Mouse (Mus musculus): ENCODE data around the gene Pi4kb.
"Not testable (repeated sequence)": the region's sequence is repeated elsewhere in the genome, so short reads cannot be mapped to it uniquely, and the experiment has no call there.

Pi4kb gene

GRCm38 (mm10) chr3:94974528-94975422 is at the start of gene Pi4kb:
Pi4kb (plus strand) TSS chr3:94974731.
- DNase-seq (ENCODE audit: low read depth, low spot score): peak; percentile 94

- not testable (repeated sequence) for DNase-seq (ENCODE audit: low read depth, low spot score)
Measured at GRCm38 (mm10) chr3:94926301-94926736, 48.2 kb upstream of the Pi4kb start.

- DNase-seq (ENCODE audit: low read depth, low spot score): not testable (repeated sequence)
Measured at GRCm38 (mm10) chr3:94928979-94929378, 45.6 kb upstream of the Pi4kb start.

GRCm38 (mm10) chr3:94930386-94931266 is 43.9 kb upstream of the Pi4kb start:
- DNase-seq (ENCODE audit: low read depth, low spot score): not testable (repeated sequence)

- DNase-seq (ENCODE audit: low read depth, low spot score): not testable (repeated sequence)
Measured at GRCm38 (mm10) chr3:94931427-94932082, 43.0 kb upstream of the Pi4kb start.

GRCm38 (mm10) chr3:94932279-94932678 is 42.3 kb upstream of the Pi4kb start:
- DNase-seq (ENCODE audit: low read depth, low spot score): not testable (repeated sequence)

GRCm38 (mm10) chr3:94932809-94933564 is 41.5 kb upstream of the Pi4kb start, which contains the start of gene Selenbp1:
Selenbp1 (plus strand) TSS chr3:94933056.
- no peak for DNase-seq (ENCODE audit: low read depth, low spot score)

- DNase-seq (ENCODE audit: low read depth, low spot score): not testable (repeated sequence)
Measured at GRCm38 (mm10) chr3:94933604-94934003, 40.9 kb upstream of the Pi4kb start.

GRCm38 (mm10) chr3:94934564-94934963 is 40.0 kb upstream of the Pi4kb start:
- DNase-seq (ENCODE audit: low read depth, low spot score): not testable (repeated sequence)

GRCm38 (mm10) chr3:94935332-94935731 is 39.2 kb upstream of the Pi4kb start:
- not testable (repeated sequence) for DNase-seq (ENCODE audit: low read depth, low spot score)

- not testable (repeated sequence) for DNase-seq (ENCODE audit: low read depth, low spot score)
Measured at GRCm38 (mm10) chr3:94936147-94936546, 38.4 kb upstream of the Pi4kb start.

GRCm38 (mm10) chr3:94937194-94937593 is 37.3 kb upstream of the Pi4kb start:
- DNase-seq (ENCODE audit: low read depth, low spot score): not testable (repeated sequence)

GRCm38 (mm10) chr3:94940033-94940432 is 34.5 kb upstream of the Pi4kb start:
- DNase-seq (ENCODE audit: low read depth, low spot score): not testable (repeated sequence)

- not testable (repeated sequence) for DNase-seq (ENCODE audit: low read depth, low spot score)
Measured at GRCm38 (mm10) chr3:94942211-94942967, 32.1 kb upstream of the Pi4kb start.

- DNase-seq (ENCODE audit: low read depth, low spot score): peak; percentile 27
Measured at GRCm38 (mm10) chr3:94943706-94944105, 30.8 kb upstream of the Pi4kb start.

- peak; percentile 34 for DNase-seq (ENCODE audit: low read depth, low spot score)
Measured at GRCm38 (mm10) chr3:94948066-94948614, 26.4 kb upstream of the Pi4kb start.

- DNase-seq (ENCODE audit: low read depth, low spot score): no peak
Measured at GRCm38 (mm10) chr3:94949645-94950044, 24.9 kb upstream of the Pi4kb start.

GRCm38 (mm10) chr3:94952806-94953205 is 21.7 kb upstream of the Pi4kb start:
- peak; percentile 74 for DNase-seq (ENCODE audit: low read depth, low spot score)

- DNase-seq (ENCODE audit: low read depth, low spot score): no peak
Measured at GRCm38 (mm10) chr3:94953384-94953763, 21.2 kb upstream of the Pi4kb start.
